Mouse (Mus musculus): ENCODE measurements around the gene Ppp1r1a.

Gene Ppp1r1a

GRCm38 (mm10) chr15:103537822-103538213 lies at the start of gene Ppp1r1a:
TSS of gene Ppp1r1a (minus strand) at chr15:103538003.
- DNase-seq (ENCODE audit: low spot score in 2 of 2), result no peak

GRCm38 (mm10) chr15:103585876-103586275 lies 48.1 kb upstream of the Ppp1r1a start:
- no peak for DNase-seq (ENCODE audit: low spot score in 2 of 2)

DNA sequence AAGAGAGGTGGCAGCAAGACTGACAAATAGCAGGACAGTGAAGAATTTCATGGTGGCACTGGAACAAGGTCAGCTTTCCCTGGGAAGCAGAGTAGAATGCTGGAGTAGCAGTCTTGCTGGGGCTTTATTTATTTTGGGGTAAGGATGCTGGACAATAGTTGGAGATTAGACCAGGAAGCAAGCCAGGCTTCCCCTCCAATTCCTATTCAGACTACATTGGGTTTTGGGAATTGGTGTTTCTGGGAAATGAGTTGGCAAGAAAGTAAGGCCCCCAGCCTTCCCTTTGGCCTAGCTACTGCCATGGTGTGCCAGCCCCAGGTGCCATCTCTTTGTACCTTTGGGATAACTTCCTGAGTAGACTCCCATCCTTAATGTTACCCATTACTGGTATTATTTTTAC lies 27.2 kb upstream of the Ppp1r1a start, which contains the start of gene Glycam1:
Gene Glycam1 (minus strand): TSS at position 101 of the 400 bp plus-strand sequence.
- no peak for DNase-seq (ENCODE audit: low spot score in 2 of 2)

GRCm38 (mm10) chr15:103552096-103552690 lies 14.4 kb upstream of the Ppp1r1a start:
- DNase-seq (ENCODE audit: low spot score in 2 of 2), result peak in 1 of 2 experiments; percentile 44

DNA sequence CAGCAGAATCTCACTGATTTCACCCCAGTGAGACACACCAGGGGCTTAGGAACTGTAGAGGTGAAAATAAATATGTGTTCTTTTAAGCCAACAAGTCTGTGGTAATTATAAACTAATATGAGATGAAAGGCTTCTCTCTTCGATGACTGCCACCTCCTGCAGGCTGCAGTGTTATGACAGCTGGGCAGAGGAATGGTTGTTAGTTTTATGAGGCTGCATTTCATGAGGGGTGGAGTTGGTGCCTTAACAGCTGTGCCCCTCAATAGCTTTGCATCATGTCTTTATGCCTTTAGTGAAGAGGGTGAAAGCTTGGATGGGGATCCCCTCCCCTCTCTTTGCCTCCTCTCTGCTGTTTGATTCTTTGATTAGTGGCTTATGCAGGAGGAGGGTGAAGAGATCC lies 13.2 kb upstream of the Ppp1r1a start:
- no peak for DNase-seq (ENCODE audit: low spot score in 2 of 2)

- DNase-seq (ENCODE audit: low spot score in 2 of 2), result no peak
Measured at GRCm38 (mm10) chr15:103549475-103549874, 11.7 kb upstream of the Ppp1r1a start.

DNA sequence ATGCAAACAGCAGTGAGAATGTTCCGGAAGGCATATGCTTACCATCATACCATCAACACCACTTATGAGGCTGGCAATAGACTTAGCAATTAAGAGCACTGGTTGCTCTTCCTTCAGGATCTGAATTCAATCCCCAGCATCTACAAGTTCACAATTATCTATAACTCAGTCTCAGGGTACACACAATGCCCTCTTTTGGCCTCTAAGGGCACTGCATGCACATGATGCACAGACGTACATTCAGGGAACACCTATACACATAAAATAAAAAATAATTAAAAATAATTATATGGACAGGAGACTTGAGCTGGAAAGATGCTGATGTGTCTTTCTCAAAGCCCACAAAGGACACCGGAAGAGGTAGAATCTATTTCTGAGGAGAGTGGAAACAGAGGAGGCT lies 10.2 kb upstream of the Ppp1r1a start:
- no peak for DNase-seq (ENCODE audit: low spot score in 2 of 2)

GRCm38 (mm10) chr15:103542526-103542925 lies 4.7 kb upstream of the Ppp1r1a start:
- no peak for DNase-seq (ENCODE audit: low spot score in 2 of 2)

DNA sequence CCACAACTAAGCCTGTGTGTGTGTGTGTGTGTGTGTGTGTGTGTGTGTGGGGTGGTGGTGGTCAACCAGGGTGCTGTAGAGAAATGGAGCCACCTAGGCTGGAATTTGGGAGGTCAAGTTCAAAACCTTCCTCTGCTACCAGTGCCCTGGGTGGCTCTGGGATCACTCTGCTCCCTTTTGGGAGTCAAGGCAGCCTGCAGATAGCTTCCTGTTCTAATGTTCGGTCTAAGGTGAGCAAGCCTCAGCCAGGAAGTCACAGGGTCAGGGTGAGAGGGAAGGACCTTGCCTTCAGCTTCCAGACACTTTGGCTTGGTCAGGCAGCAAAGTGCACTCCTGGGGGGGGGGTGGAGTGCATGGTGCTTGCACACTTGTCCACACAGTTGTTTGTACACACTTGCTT lies 2.8 kb upstream of the Ppp1r1a start:
- DNase-seq (ENCODE audit: low spot score in 2 of 2), result no peak

GRCm38 (mm10) chr15:103539259-103539658 lies 1.5 kb upstream of the Ppp1r1a start:
- DNase-seq (ENCODE audit: low spot score in 2 of 2), result no peak

DNA sequence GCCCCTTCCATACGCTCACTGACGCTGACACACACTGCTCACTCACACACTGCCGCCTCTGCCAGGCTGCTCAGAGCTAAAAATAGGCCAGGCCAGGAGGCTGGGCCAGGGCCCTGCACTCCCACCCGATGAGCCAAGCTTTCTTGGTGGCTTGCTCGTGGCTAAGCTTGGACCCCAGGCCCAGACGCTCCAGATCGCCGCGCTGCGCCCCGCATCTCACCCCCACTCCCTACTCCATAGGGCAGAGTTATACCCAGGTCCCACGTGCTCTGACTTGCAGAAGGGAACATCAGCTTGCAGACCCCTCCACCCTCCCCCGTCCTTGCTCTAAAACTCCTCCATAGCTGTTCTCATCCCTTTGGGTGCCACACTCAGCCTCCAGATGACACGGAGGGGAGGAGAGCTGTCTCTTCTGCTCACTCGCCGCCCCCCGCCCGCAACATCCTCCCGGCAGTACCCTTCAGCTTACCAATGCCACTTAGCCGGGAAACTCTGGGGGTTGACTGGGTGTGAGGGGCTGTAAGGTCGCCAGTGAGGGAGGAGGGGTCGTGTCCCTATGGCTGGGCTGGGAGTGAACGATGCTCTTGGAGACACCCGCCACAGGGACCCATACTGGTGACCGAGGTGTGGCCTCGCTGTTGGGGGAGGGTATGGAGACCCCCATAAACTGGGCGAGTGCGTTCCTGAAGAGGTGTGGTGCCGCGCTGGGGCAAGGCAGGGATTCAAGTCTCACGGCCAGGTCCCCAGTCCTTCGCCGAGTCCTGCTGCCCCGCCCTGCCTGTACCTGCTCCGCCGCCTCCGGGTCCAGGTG lies 587 bp downstream of the Ppp1r1a start:
- no peak for DNase-seq (ENCODE audit: low spot score in 2 of 2)

DNA sequence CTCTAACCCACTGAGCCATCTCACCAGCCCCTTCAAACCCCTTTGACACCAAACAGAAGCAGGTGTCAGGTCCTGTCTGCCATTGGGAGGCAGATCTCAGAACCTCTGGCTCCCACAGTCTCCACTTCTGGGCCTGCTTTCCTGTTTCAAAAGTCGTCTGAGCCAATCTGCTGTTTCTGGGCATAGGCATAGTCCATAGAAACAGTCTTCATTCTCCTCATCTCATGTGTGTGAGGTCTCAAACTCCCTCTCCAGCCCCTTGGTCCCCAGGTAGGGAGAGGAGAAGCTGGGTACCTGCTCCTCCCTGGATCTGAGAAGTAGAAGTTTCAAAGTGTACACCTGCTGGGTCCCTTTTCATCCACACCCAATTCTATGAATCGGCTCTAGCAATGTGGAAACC lies 1.3 kb downstream of the Ppp1r1a start:
- no peak for DNase-seq (ENCODE audit: low spot score in 2 of 2)

- DNase-seq (ENCODE audit: low spot score in 2 of 2), result no peak
Measured at GRCm38 (mm10) chr15:103535786-103536185, 2.0 kb downstream of the Ppp1r1a start.

GRCm38 (mm10) chr15:103535030-103535429 lies 2.8 kb downstream of the Ppp1r1a start:
- DNase-seq (ENCODE audit: low spot score in 2 of 2), result no peak

GRCm38 (mm10) chr15:103534054-103534620 lies 3.7 kb downstream of the Ppp1r1a start:
- no peak for DNase-seq (ENCODE audit: low spot score in 2 of 2)

DNA sequence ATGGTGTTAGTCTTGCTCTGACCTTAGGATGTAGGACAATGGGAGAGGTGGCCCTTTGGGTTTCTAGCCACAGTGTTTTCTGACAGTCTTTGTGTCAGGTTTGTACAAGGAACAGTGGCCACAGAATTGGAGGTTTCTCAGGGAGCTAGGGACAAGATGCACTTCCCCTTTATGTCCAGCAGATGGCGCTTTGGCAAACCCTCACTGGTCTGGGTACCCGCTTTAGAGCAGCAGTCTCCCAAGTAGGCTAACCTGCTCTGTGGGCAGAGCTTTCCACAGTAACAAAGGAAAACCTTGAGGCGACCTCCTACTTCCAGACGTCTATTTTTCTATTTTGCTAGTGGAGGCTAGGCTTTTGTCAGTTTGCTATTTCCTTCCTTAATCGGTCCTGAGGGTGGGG lies 7.4 kb downstream of the Ppp1r1a start:
- peak; percentile 8 to 43 for DNase-seq (ENCODE audit: low spot score in 2 of 2)

DNA sequence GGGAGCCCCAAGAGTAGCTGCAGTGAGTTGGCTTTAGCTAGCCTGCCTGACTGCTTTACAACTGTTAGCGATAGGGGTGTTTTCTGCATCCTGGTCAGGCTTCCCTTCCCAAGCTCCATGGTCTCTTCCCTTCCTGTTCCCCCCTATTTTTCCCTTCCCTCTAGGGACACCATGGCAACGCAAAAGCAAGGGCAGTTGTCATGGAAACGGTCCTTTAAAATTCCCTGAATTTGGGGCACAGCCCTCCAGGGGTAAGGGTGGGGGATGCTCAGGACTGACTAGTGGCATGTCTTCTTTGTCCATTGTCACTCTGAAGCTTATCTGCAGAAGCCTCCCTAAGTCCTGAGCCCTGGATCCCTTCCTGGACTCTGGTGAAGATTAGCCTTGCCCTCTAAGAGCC lies 14.6 kb downstream of the Ppp1r1a start:
- DNase-seq (ENCODE audit: low spot score in 2 of 2), result no peak

DNA sequence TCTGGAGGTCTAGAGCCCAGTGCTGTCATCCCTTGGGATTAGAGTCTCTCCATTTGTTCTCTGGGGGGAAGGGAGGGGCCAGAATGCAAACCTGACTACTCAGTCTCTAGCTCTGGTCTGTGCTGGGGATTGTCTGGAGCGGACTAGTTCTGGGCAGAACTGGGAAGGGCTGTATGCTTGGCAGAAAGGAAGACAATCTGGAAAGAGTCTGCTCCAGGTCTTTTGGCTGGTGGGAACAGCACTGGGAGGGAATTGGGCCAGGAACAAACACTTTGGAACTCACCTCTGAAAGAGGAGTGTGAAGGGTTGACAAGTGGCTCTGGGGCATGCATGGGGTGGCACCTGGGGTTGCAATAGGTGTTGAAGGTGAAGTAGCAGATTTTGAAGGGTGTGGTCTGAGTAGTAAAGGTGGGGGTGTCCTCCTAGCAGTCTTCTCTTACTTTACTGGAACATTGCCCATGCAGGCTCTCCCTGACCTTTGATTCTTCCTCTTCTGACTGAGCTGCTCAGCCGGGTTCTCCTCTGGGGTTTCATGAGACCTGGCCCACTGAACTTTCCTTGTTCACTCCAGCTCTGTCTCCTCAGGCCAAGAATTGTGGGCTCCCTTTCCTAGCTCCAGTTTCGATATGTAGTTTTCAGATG lies 15.2 kb downstream of the Ppp1r1a start:
- DNase-seq (ENCODE audit: low spot score in 2 of 2), result no peak

DNA sequence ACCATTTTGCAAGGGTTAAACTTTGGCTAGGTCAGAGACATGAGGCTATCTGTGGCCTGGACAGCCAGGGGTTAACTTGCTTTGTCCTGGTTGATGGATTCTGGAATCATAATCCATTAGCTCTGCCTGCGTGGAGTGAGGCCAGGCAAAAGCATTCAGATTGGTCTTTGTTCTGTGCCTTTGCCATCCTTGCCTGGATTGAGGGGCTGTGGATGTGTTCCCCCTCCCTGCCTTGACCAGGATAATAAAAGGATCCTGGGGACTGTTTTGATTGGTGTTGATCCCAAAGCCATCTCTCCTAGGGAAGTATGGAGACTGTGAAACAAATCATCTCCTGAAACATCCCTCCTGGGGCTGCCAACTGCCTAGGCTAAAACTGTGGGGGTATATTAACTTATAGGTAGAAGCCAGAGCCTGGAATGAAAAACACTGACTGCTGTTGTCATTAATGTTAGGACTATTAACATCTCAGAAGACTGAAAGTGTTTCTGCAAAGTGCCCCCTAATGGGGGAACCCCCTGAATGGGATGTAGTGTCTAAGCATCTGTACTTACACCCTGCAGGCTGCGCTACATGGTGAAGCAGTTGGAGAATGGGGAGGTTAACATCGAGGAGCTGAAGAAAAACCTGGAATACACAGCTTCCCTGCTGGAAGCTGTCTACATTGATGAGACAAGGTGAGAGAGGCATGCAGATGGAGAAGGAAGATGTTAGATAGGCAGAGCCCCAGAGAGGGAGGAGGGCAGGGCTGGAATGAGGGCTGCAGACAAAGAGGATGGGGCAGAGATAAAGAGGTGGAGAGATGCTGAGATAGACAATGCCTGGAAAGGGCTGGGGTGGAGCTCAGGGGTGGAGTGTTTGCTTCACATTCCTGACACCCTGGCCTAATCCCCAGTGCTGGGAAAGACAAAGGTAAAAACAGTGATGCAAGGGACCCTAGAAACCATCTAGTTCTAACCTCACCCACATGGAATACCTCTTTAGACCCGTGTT lies 18.1 kb downstream of the Ppp1r1a start:
- no peak for DNase-seq (ENCODE audit: low spot score in 2 of 2)

- DNase-seq (ENCODE audit: low spot score in 2 of 2), result no peak
Measured at GRCm38 (mm10) chr15:103518600-103519385, 19.0 kb downstream of the Ppp1r1a start.
